Mouse (Mus musculus) intestine, postnatal 0 days (tissue): ENCODE data around the gene P2rx2. TPM values are rescaled to one million over a fixed set of nuclear protein-coding genes. Genes with fewer than 3 reads are reported as not detected.

Source experiments
- ATAC-seq: fragments of 200-750 bp; cut with Nextera tagmentation; 2 replicates; pipeline ENCODE4 v1.8.0; 2017; ENCODE audit warnings: mild to moderate bottlenecking, moderate TSS enrichment, moderate library complexity
- H3K27ac ChIP-seq: fragments of 300-500 bp; sonication (generic); 2 replicates; pipeline ENCODE4 v1.5.1; 2014; ENCODE audit warnings: mild to moderate bottlenecking, low read depth, low read length, moderate library complexity
- H3K27me3 ChIP-seq: fragments of 300-500 bp; sonication (generic); replicated peaks from 2 replicates; pipeline ENCODE4 v1.6.1; 2014; ENCODE audit warnings: low read length, mixed read lengths; ENCODE audit not compliant: control insufficient read depth, insufficient read depth
- H3K36me3 ChIP-seq: fragments of 300-500 bp; sonication (generic); 2 replicates; pipeline ENCODE4 v1.6.1; 2014; ENCODE audit warnings: mild to moderate bottlenecking, moderate library complexity; ENCODE audit not compliant: control insufficient read depth, insufficient read depth
- H3K4me1 ChIP-seq: fragments of 300-500 bp; sonication (generic); replicated peaks from 2 replicates; pipeline ENCODE4 v1.6.1; 2014; ENCODE audit warnings: antibody characterized with exemption, low read length, mixed read lengths; ENCODE audit not compliant: control insufficient read depth, insufficient read depth
- H3K4me2 ChIP-seq: fragments of 300-500 bp; sonication (generic); replicated peaks from 2 replicates; pipeline ENCODE4 v1.6.1; 2014; ENCODE audit warnings: low read depth, mild to moderate bottlenecking, moderate library complexity
- H3K4me3 ChIP-seq: fragments of 300-500 bp; sonication (generic); 2 replicates; pipeline ENCODE4 v1.5.1; 2014; ENCODE audit warnings: low read depth, low read length
- H3K9ac ChIP-seq: fragments of 300-500 bp; sonication (generic); 2 replicates; pipeline ENCODE4 v1.6.1; 2014; ENCODE audit warnings: mild to moderate bottlenecking, low read depth, low read length
- H3K9me3 ChIP-seq: fragments of 300-500 bp; sonication (generic); 2 replicates; pipeline ENCODE4 v1.6.1; 2016; ENCODE audit warnings: mixed run types; ENCODE audit not compliant: control insufficient read depth
- CTCF ChIP-seq: sonication (generic); IDR thresholded peaks from 2 replicates; pipeline ENCODE4 v1.5.1; 2016; ENCODE audit warnings: low read depth, mild to moderate bottlenecking, control low read depth, antibody characterized with exemption, moderate library complexity
- WGBS: fragments of 180-500 bp; shearing (Covaris S2); extraction: QIAGEN DNeasy Blood & Tissue Kit; methylation state at CpG from one replicate; pipeline ENCODE4 v1.1.7; 2014; 5-methylcytosine and 5-hydroxymethylcytosine counted together
- polyA plus RNA-seq: library from polyadenylated mRNA; unstranded; fragments of >200 nt; fragmentation: Nextera tagmentation; extraction: Ambion mirVana; gene quantifications from 2 replicates; pipeline ENCODE4 v1.2.1, GENCODE M21; 2015

Gene P2rx2
- polyA plus RNA-seq, 1 experiment from 2014 or later, result 1.6 TPM

DNA sequence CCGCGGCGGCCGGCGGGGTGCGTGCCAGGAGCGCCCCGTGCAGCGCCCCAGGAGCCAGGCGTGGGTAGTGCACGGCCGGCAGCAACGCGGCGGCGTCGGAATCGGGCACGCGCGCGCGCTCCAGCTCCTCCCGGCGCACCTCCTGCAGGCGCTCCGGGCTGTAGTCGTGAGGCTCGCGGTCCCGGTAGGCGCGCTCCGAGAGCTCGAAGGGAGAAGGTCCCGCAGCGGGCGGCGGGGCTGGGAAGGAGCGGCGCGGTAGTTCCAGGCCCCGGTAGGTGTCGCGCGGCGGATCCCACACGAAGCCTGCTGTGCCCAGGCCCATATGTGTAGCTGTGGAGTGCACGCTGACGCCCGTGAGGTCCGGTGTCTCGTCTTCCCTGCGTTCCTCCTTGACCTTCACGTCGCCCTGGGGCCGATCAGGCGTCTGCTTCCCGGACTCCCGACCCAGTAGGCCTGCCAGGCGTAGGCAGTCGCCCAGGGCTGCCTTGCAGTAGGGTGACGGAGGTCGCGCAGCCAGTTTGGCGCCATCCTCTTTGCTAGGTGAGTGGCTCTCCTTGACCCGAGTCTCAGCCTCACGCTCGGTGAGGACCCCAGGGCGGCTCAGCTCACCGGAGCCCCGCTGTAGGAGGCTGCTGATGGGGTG is 20.3 kb upstream of the P2rx2 start:
- Histone ChIP-seq H3K9me3 (no peaks in the 10 kb centered on the region), H3K9ac (peak overlapping the region; percentile 51), H3K36me3 (peaks cover 7% of the 10 kb centered on the region), H3K27ac (0 out of 2 replicates have a peak overlapping the region, but pooled peaks have one; percentile 15), H3K4me2 (peak overlapping the region; percentile 88), H3K4me3 (peak overlapping the region; percentile 47), H3K4me1 (0 out of 2 replicates have a peak, but pooled peaks cover 4% of the 10 kb centered on the region), H3K27me3 (no peaks in the 10 kb centered on the region)
- ATAC-seq, result peak; percentile 90
- peak; percentile 73 for TF ChIP-seq CTCF
- 6% methylated on average over 72 of the region's 72 CpGs for WGBS

DNA sequence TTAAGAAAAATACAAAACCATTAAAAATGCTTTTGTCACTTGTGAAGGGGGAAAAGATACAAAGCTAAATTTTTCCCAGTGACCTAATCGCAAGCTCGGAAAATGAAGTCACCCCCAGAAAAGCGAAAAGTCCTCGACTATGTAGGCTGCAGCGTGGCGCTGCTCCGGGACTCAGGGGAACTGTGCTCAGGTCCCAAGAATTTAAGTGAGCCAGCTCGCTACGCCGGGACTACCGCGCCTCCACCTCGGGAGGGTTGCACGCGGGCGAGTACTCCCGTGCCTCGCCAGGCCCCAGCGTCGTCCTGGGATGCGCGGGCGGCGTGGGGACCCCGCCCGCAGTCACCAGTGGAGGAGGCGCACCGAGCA is 19.8 kb upstream of the P2rx2 start:
- no peak for TF ChIP-seq CTCF
- ATAC-seq, result peak; percentile 27; the same call in 1 of the 2 replicates
- H3K27ac ChIP-seq, result no peak overlapping the region

DNA sequence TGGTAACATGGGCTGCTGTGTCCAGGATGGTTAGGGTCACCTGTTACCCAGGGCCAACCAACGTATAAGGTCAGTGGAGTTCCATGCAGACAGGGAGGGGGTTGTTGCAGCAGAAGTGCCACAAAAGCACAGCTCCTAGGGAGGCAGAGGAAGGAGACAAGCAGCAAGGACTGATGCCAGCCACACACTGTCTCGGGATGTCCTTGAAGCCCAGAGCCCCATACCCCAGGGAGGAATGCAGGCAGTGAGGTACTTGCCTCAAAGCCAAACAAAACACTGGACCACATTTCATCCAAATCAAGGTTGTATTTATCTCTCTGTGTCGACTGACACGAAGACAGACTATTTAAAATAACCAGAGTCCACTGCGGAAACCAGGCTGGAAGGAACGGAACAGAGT is 18.5 kb upstream of the P2rx2 start:
- WGBS, result 89% methylated on average over 6 of the region's 6 CpGs
- H3K9ac ChIP-seq, result no peak overlapping the region
- no peaks in the 10 kb centered on the region for H3K9me3 ChIP-seq
- no peak overlapping the region for H3K4me3 ChIP-seq
- no peak for TF ChIP-seq CTCF
- no peak overlapping the region for H3K27ac ChIP-seq
- H3K4me1 ChIP-seq, result 0 out of 2 replicates have a peak, but pooled peaks cover 4% of the 10 kb centered on the region
- ATAC-seq, result no peak
- H3K27me3 ChIP-seq, result no peaks in the 10 kb centered on the region
- no peak overlapping the region for H3K4me2 ChIP-seq
- H3K36me3 ChIP-seq, result peaks cover 3% of the 10 kb centered on the region; the same call in 1 of the 2 replicates

More for the DNA sequence above, 19.8 kb upstream of the P2rx2 start:
- Histone ChIP-seq H3K27me3 (no peaks in the 10 kb centered on the region), H3K4me3 (peak overlapping the region; percentile 47), H3K9ac (peak overlapping the region; percentile 51; the same call in 1 of the 2 replicates), H3K4me2 (peak overlapping the region; percentile 88), H3K9me3 (no peaks in the 10 kb centered on the region), H3K4me1 (0 out of 2 replicates have a peak, but pooled peaks cover 4% of the 10 kb centered on the region), H3K36me3 (peaks cover 5% of the 10 kb centered on the region)
- WGBS, result 3% methylated on average over 28 of the region's 28 CpGs

DNA sequence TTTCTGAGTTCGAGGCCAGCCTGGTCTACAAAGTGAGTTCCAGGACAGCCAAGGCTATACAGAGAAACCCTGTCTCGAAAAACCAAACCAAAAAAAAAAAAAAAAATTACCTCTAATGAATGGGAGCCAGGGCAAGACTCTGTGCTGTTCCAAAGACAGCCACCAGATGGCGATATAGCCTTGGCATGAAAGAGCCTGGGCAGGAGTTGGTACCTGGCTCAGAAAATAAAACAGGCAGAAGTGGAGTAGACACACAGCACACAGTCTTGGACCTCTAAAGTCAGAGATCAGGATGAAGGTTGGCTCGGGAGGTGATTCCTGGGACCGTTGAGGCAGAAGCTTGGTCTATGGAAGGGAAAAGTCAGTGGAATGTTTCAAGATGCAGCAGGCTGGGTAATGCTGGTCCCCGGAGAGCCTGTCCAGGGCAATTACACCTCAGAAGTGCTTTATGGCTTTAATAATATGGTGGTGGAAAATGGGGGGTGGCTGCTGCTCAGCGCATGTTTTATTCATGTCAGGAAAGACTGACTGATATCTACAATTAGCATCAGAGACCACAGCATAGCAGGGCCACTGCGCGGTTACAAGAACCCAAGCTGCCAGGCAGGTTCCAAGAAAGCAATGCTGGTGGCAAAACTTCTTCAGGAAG is 14.6 kb upstream of the P2rx2 start:
- ATAC-seq, result peak; percentile 42; the same call in 1 of the 2 replicates
- Histone ChIP-seq H3K27me3 (no peaks in the 10 kb centered on the region), H3K9ac (no peak overlapping the region), H3K27ac (no peak overlapping the region), H3K9me3 (no peaks in the 10 kb centered on the region), H3K36me3 (no peaks in the 10 kb centered on the region), H3K4me2 (no peak overlapping the region), H3K4me1 (no peaks in the 10 kb centered on the region), H3K4me3 (no peak overlapping the region)
- 41% methylated on average over 8 of the region's 9 CpGs for WGBS
- peak; percentile 89 for TF ChIP-seq CTCF

DNA sequence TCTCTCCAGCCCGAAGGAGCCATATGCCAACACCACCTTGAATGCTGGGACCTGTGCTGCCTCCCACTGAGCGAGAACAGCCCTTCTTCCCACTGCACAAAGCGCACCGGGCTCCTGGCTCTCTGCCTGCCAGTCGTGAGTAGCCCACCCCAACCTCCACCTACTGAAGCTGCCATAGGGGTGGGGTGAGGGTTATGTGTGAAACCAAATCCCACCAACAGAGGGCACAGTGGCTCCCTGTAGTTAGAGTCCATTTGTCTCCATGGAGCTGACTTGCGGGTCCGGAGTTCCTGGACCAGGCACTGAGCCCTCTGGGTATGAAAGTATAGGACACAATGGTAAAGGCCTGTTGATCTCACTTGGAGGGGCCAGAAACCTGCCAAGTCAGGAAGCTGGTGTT is 11.7 kb upstream of the P2rx2 start:
- H3K27me3 ChIP-seq, result no peaks in the 10 kb centered on the region
- ATAC-seq, result peak; percentile 22; the same call in 1 of the 2 replicates
- H3K27ac ChIP-seq, result no peak overlapping the region
- no peaks in the 10 kb centered on the region for H3K4me1 ChIP-seq
- H3K36me3 ChIP-seq, result no peaks in the 10 kb centered on the region
- peak; percentile 69 for TF ChIP-seq CTCF
- H3K9ac ChIP-seq, result no peak overlapping the region
- no peak overlapping the region for H3K4me3 ChIP-seq
- WGBS, result 12% methylated on average over 7 of the region's 7 CpGs
- no peaks in the 10 kb centered on the region for H3K9me3 ChIP-seq
- H3K4me2 ChIP-seq, result no peak overlapping the region

DNA sequence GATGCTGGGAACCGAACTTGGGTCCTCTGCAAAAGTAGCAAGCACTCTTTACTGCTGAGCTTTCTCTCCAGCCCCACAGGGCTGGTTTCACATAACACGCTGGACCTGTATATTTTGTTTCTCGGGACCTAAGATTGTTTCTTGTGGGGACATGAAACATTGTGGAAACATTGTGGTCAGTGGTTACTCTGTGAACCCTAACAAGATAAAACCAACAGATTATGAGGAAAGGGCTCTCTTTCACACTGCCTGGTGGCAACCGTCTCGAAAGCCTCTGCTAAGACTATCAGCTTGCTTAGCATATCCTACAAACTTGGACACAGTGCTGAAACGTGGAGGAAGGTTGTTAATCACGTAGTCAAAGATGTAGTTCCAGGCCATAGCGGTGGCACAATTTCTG is 4.0 kb upstream of the P2rx2 start:
- no peaks in the 10 kb centered on the region for H3K36me3 ChIP-seq
- ATAC-seq, result no peak
- 84% methylated on average over 8 of the region's 8 CpGs for WGBS
- no peak overlapping the region for H3K4me2 ChIP-seq
- H3K4me3 ChIP-seq, result no peak overlapping the region
- H3K4me1 ChIP-seq, result no peaks in the 10 kb centered on the region
- peaks cover 9% of the 10 kb centered on the region for H3K27me3 ChIP-seq
- H3K9ac ChIP-seq, result no peak overlapping the region
- H3K27ac ChIP-seq, result no peak overlapping the region
- no peak for TF ChIP-seq CTCF
- H3K9me3 ChIP-seq, result no peaks in the 10 kb centered on the region
